Mouse (Mus musculus) activated CD4-positive, CD25-positive, alpha-beta regulatory T cell, adult 4 months (primary cell): Measurements from ENCODE around the gene Gprc6a. TPM values are rescaled to one million over a fixed set of nuclear protein-coding genes. Genes with fewer than 3 reads are reported as not detected.

Experiments used
- ATAC-seq: one replicate; pipeline ENCODE4 v1.8.0; 2017
- polyA plus RNA-seq, 2 experiments: library from polyadenylated mRNA; unstranded; fragments of 100-300 nt; shearing (Covaris generic); gene quantifications; one replicate each; pipeline ENCODE4 v1.2.1; 2017

Gprc6a gene
- polyA plus RNA-seq, 2 experiments from 2014 or later = not detected

- no peak for ATAC-seq
These were observed 46.3 kb downstream of the Gprc6a start for GRCm38 (mm10) chr10:51584919-51585318.

DNA sequence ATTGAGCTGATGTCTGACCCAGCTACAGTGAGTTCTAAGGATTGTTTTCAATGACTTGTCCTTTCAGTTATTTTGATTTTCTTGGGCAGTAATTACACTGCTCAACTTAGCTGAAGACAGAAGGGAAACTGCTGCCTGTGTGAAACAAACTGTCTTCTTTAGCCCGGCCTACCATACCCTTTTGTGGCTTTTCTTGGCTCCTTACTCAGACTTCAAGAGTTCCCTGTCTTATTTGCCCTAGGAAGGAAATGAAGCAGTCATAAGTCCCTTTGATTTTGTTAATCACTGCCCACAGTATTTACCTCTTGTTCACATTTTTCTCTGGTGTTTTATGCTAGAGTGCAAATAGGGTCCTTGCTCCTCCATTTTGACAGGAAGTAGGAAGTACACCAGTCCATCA, 46.9 kb downstream of the Gprc6a start:
- ATAC-seq = no peak

DNA sequence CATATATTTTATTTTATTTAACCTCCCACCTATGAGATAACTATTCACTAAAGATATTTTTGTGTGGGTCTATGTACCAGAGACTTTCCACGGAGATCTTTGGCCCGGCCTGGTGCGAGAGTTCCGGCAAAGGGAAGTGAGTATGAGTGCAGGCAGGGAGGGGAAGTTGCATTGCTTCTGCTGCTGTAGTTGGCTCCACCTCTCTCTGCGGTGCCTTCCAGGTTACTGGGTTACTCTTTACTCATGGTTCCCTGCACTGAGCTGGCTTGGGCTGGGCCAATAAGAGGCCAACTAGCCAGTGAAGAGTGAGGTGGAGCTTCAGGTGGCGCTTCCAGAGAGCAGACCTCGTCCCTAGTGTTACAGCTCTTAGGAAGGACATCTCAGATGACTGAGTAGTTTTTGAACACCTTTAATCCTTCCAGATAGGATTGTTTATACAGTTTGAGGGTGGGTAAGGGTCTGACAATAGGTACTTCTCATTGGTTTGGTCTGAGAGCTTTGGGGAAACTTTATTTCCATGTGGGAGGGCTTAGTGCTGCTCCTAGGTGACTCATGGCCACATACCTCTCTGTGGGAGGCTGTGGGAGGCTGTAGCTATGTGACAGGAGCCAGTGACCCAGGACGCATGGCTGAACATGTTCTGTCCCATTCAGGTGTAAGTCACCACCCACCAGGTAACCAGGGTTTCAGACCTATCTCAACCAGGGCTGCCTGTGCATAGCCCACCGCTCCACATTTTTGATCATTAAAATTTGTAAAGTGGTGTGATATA, 59.9 kb downstream of the Gprc6a start:
- no peak for ATAC-seq

Other genes with a start within 250 kb of the Gprc6a start
- 10 to 100 TPM; 32.1 to 69.5 TPM for gene Gm49339, start 150.8 kb downstream of the Gprc6a start, polyA plus RNA-seq
- gene Lilr4b, start 150.8 kb downstream of the Gprc6a start, polyA plus RNA-seq = 10 to 100 TPM; 40.3 to 56.1 TPM
- 10 to 100 TPM; 48.9 to 65.3 TPM for gene Lilrb4a, start 140.5 kb downstream of the Gprc6a start, polyA plus RNA-seq
- gene Fam162b, start 40.9 kb downstream of the Gprc6a start, polyA plus RNA-seq = not detected
- not detected for gene Rfx6, start 46.3 kb upstream of the Gprc6a start, polyA plus RNA-seq